Mouse (Mus musculus): ENCODE measurements around the gene Srp9.

- TF ChIP-seq CTCF (conservative IDR thresholded peaks at IDR 0.05; ENCODE audit: low read length) (no peak), POU5F1 (IDR thresholded peaks at IDR 0.05; ENCODE audit: borderline replicate concordance, low read length) (no peak)
Observed at GRCm38 (mm10) chr1:182081744-182082419, 42.7 kb upstream of the Srp9 start.
